Mouse (Mus musculus) neural tube, embryonic 11.5 days (tissue): Measurements from ENCODE around the gene Cenpl. TPM values are rescaled to one million over a fixed set of nuclear protein-coding genes. Genes with fewer than 3 reads are reported as not detected.
"Not testable (repeated sequence)": the region's sequence is repeated elsewhere in the genome, so short reads cannot be mapped to it uniquely, and the experiment has no call there.

Experiments used
- ATAC-seq: fragments of 200-750 bp; cut with Nextera tagmentation; 2 replicates; pipeline ENCODE4 v1.8.0; 2017; ENCODE audit warnings: moderate number of reproducible peaks, mild to moderate bottlenecking, moderate TSS enrichment, moderate library complexity; ENCODE audit not compliant: insufficient read depth, low FRiP score, low TSS enrichment
- DNase-seq: peaks from one replicate; pipeline ENCODE4 v3.0.0-alpha.2; 2015; ENCODE audit warnings: low spot score
- H3K27ac ChIP-seq: fragments of 300-500 bp; sonication (generic); 2 replicates; pipeline ENCODE4 v1.5.1; 2014; ENCODE audit warnings: low read depth, mild to moderate bottlenecking, low read length
- H3K27me3 ChIP-seq: fragments of 300-500 bp; sonication (generic); 2 replicates; pipeline ENCODE4 v1.6.1; 2014; ENCODE audit warnings: mild to moderate bottlenecking, low read length, mixed read lengths; ENCODE audit not compliant: control insufficient read depth, insufficient read depth
- H3K36me3 ChIP-seq: fragments of 300-500 bp; sonication (generic); 2 replicates; pipeline ENCODE4 v1.6.1; 2014; ENCODE audit warnings: mild to moderate bottlenecking, low read length, moderate library complexity, mixed read lengths; ENCODE audit not compliant: control insufficient read depth, insufficient read depth
- H3K4me1 ChIP-seq: fragments of 300-500 bp; sonication (generic); 2 replicates; pipeline ENCODE4 v1.6.1; 2014; ENCODE audit warnings: low read length, mixed read lengths; ENCODE audit not compliant: control insufficient read depth, insufficient read depth
- H3K4me2 ChIP-seq: fragments of 300-500 bp; sonication (generic); 2 replicates; pipeline ENCODE4 v1.6.1; 2014; ENCODE audit warnings: low read depth, mild to moderate bottlenecking, moderate library complexity
- H3K4me3 ChIP-seq: fragments of 300-500 bp; sonication (generic); 2 replicates; pipeline ENCODE4 v1.5.1; 2014; ENCODE audit warnings: low read depth, low read length
- H3K9ac ChIP-seq: fragments of 300-500 bp; sonication (generic); 2 replicates; pipeline ENCODE4 v1.6.1; 2014; ENCODE audit warnings: mild to moderate bottlenecking, low read length
- H3K9me3 ChIP-seq: fragments of 300-500 bp; sonication (generic); 2 replicates; pipeline ENCODE4 v1.6.1; 2016; ENCODE audit warnings: low read length; ENCODE audit not compliant: control insufficient read depth
- WGBS: fragments of 180-500 bp; shearing (Covaris S2); extraction: QIAGEN DNeasy Blood & Tissue Kit; methylation state at CpG from one replicate; pipeline ENCODE4 v1.1.7; 2014; 5-methylcytosine and 5-hydroxymethylcytosine counted together
- polyA plus RNA-seq: library from polyadenylated mRNA; unstranded; fragments of >200 nt; fragmentation: Nextera tagmentation; extraction: Ambion mirVana; gene quantifications from 2 replicates; pipeline ENCODE4 v1.2.1, GENCODE M21; 2014

Gene Cenpl
- polyA plus RNA-seq = 37.6 and 37.8 TPM in 2 replicates

DNA sequence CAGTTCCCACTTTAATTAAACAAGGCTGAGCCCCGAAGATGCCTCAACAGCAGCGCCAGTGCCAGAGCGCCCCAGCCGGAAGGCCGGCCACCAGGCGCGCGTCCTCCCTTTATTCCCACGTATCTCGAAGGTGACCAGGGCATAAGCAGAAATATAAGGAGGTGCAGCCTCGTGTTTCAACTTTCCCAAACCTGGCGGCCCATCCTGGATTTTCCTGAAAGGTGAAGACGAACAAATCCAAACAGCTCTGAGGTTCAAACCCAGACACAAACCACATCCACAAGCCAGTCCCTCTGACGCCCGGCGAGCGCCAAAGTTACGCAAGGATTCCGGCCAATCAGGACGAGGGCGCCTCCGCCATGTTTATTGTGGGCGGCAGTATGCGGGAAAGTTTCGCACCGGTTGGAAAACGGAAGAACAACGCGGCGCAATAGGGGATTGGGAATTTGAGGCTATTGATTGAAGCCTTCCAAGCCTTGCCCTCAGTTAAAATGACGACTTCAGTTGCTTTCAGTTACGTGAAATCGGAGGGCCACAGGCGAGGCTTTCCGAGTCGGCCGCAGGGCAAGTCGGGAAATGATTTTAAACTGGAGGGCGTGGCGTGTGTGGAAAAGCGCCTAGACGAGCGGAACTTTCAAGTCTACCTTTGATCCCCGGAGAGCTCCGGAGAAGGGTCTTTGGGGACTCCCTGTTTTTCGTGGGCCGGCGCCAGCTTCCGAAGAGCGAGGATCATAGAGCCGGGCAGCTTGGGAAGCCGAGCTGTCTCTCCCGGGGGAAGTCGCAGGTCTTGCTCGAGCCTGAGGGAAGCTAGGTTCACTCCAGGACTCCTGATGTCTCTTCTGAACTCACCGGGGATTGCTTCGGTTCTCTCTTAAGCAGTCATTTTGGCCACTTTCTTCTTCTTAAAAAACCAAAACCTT lies at the start of gene Cenpl, which contains the start of gene Dars2:
Cenpl (plus strand) TSS at position 362 of the 920 bp plus-strand sequence.
Dars2 (minus strand) TSS at position 307 of the 920 bp plus-strand sequence.
- Histone ChIP-seq H3K27ac (no peak within 1 kb of the TSS), H3K9ac (peak within 1 kb of the TSS; percentile 72), H3K4me1 (peaks cover 16% of the 10 kb centered on the region), H3K4me3 (peak within 1 kb of the TSS; percentile 76), H3K36me3 (no peaks in the 10 kb centered on the region; the same call in 1 of the 2 replicates), H3K4me2 (peak within 1 kb of the TSS; percentile 80), H3K27me3 (no peaks in the 10 kb centered on the region), H3K9me3 (no peaks in the 10 kb centered on the region)
- under 1% methylated on average over 57 of the region's 57 CpGs for WGBS
- DNase-seq (peak; percentile 95), ATAC-seq (peak; percentile 97)

DNA sequence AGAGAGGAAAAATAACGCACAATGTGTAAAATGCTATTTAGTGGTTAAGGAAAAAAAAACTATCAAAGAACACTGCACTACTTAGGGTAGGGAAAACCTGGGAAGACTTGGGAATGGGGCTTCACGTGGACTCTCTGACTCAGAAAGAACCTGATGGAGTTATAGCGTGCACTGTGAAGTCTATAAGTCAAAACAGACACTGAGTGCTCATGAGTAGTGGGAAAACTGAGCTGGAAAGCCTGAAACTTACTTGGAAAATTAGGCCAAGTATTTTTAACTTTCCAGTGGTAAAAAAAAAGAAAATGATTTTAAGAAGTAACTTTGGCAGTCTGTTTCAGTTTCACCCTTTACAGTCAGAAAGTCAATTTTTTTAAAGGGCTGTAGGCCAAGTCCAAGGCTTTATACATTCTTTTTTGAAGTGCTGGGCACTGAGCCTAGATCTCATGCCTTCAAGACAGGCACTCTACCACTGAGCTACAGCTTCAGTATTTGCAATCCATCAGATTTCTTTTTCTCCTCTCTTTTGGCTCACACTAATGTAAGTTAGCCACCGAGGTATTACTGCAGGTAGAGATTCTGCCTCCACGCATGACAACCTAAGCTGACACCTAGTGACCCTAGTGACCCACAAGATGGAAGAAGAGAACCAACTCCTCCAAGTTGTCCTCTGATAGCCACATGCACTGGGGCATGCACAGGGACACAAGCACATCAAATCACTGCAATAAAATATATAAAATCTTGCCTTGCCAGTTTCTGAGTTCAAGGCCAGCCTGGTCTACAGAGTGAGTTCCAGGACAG lies 44.9 kb upstream of the Cenpl start:
- Histone ChIP-seq H3K4me3 (no peak overlapping the region), H3K4me1 (no peaks in the 10 kb centered on the region), H3K9me3 (no peaks in the 10 kb centered on the region), H3K27ac (no peak overlapping the region), H3K4me2 (no peak overlapping the region), H3K9ac (no peak overlapping the region), H3K27me3 (no peaks in the 10 kb centered on the region), H3K36me3 (no peaks in the 10 kb centered on the region)
- DNase-seq (no peak), ATAC-seq (no peak)
- 90% methylated on average over 5 of the region's 5 CpGs for WGBS

DNA sequence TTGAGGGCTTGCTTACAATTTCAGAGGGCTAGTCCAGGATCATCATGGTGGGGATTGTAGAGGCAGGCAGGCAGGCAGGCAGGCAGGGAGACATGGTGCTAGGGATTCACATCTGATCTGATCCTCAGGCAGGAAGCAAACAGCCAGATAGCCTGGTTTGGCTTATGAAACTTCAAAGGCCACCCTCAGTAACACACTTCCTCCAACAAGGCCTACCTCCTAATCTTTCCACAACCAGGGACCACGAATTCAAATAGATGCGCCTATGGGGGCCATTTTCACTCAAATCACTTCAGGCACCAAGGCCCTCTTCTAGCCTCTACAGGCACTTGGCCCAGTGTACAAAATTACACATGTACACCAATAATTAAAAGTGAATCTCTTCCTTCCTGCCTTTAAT lies 43.3 kb upstream of the Cenpl start:
- no peak overlapping the region for H3K4me3 ChIP-seq
- WGBS = 88% methylated on average over 2 of the region's 2 CpGs
- H3K36me3 ChIP-seq = no peaks in the 10 kb centered on the region; the same call in 1 of the 2 replicates
- no peak overlapping the region for H3K27ac ChIP-seq
- H3K27me3 ChIP-seq = no peaks in the 10 kb centered on the region
- no peaks in the 10 kb centered on the region for H3K4me1 ChIP-seq
- H3K9me3 ChIP-seq = no peaks in the 10 kb centered on the region
- no peak overlapping the region for H3K4me2 ChIP-seq
- DNase-seq (no peak), ATAC-seq (no peak)
- no peak overlapping the region for H3K9ac ChIP-seq

DNA sequence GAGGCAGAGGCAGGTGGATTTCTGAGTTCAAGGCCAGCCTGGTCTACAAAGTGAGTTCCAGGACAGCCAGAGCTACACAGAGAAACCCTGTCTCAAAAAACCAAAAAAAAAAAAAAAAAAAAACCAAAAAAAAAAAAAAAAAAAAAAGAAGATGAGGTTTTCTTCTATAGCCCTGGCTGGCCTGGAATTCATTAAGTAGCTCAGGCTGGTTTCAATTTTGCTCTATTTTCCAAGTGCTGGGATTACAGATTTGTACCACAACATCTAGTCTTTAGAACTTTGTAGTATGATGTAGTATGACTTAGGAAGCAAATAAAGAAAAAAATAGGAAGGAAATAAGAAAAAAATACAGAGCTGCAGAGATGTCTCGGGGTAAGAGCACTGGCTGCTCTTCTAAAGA lies 42.1 kb upstream of the Cenpl start:
- not testable (repeated sequence) for H3K4me3 ChIP-seq

DNA sequence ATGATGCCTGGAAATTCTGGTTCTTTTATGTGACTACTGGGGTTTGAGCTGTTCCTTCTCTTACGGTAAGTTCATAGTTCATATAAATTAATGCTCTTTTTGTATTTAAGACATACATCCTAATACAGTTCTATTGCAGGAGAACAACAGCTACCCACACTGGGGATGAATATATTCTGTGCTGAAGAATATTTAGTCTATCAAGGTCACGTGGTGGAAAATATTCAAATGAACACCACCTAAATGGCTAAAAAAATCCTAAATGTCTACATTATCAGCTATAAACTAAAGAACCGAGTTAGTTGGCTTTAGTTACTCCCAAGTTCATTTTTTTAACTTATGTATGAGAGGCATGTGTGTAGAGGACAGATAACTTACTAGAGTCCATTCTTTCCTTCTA lies 40.5 kb upstream of the Cenpl start:
- Histone ChIP-seq H3K4me1 (0 out of 2 replicates have a peak, but pooled peaks cover 3% of the 10 kb centered on the region), H3K4me2 (no peak overlapping the region), H3K4me3 (no peak overlapping the region), H3K27me3 (no peaks in the 10 kb centered on the region), H3K9ac (no peak overlapping the region), H3K9me3 (no peaks in the 10 kb centered on the region), H3K36me3 (no peaks in the 10 kb centered on the region; the same call in 1 of the 2 replicates), H3K27ac (no peak overlapping the region)
- no peak for ATAC-seq
- no peak for DNase-seq
- WGBS = 95% methylated on average over 3 of the region's 3 CpGs

More for the DNA sequence above, 42.1 kb upstream of the Cenpl start:
- H3K9ac ChIP-seq, ATAC-seq, H3K4me2 ChIP-seq, H3K27me3 ChIP-seq, H3K9me3 ChIP-seq, H3K36me3 ChIP-seq, DNase-seq, H3K27ac ChIP-seq, H3K4me1 ChIP-seq: not testable (repeated sequence)
- 93% methylated on average over 1 of the region's 1 CpGs for WGBS

DNA sequence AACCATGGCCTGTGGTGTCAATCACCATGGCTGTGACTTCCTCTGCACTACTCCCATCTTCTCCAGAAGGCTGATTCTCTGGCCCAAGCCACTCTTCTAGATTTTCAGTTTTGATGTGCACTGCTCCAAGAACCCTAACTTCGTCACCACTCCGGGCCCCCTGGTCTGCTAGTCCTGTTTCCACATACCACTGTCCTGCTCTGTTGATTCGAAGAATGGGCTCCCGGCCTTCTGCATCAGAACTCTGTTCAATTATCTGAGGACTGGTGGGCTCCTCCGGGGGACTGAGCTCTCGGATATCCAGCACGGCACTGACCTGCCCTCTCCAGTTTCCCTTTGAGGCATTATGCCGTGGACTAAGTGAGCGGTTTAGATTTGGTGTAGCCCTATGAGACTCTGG lies 38.6 kb upstream of the Cenpl start:
- H3K4me1 ChIP-seq = 0 out of 2 replicates have a peak, but pooled peaks cover 3% of the 10 kb centered on the region
- H3K9ac ChIP-seq = no peak overlapping the region
- H3K36me3 ChIP-seq = peaks cover 5% of the 10 kb centered on the region
- H3K27me3 ChIP-seq = no peaks in the 10 kb centered on the region
- H3K4me3 ChIP-seq = no peak overlapping the region
- H3K27ac ChIP-seq = no peak overlapping the region
- no peak overlapping the region for H3K4me2 ChIP-seq
- H3K9me3 ChIP-seq = no peaks in the 10 kb centered on the region
- ATAC-seq = no peak
- 93% methylated on average over 9 of the region's 9 CpGs for WGBS
- DNase-seq = no peak

DNA sequence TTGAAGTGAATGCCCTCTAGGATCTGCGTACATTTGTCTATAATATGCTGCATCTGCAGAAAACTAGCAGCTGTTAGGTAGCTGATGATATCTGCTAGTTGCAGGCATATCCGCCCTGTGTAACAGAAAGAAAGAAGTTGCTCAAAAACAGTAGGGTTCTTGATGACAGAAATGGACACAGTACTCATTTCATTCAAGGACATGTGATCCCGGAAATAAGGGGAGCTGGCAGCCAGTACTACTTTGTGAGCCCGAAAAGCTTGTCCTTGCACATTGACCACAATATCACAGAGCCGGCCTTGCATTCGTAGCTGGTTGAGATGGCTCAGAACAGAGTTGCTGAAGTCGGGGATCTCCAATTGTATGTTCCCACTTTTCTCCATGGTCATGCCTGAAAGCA lies 38.2 kb upstream of the Cenpl start:
- peaks cover 3% of the 10 kb centered on the region; the same call in 1 of the 2 replicates for H3K4me1 ChIP-seq
- H3K4me2 ChIP-seq = no peak overlapping the region
- H3K27me3 ChIP-seq = no peaks in the 10 kb centered on the region
- no peak for DNase-seq
- H3K9me3 ChIP-seq = no peaks in the 10 kb centered on the region
- no peak overlapping the region for H3K27ac ChIP-seq
- ATAC-seq = no peak
- H3K9ac ChIP-seq = no peak overlapping the region
- WGBS = 93% methylated on average over 7 of the region's 7 CpGs
- H3K36me3 ChIP-seq = peaks cover 6% of the 10 kb centered on the region
- H3K4me3 ChIP-seq = no peak overlapping the region

DNA sequence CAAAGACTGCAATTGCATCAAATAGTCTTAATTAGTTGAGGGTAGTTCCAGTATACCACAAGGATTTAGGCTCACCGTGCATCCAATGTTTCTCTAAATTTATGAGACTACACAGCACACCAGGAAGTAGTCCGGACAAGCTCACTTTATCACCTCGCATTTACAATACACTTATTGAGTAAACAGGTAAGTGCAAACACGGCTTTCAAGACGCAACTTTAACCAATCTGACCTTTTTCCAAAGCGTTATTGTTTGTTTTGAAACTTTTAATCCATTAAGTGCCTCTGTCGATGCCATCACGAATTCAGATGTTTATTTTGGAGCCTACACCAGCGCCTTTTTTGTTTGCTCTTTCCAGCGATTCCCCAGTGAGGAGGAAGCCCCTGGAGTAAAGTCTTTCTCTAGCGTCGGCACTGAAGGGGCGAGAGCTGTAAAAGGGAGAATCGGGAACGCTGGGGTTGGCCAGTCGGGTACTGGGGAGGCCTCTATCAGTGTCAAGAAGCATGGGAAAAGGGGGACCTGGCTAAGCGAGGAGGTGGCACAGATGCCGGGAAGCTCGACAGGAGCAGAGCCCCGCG lies 36.6 kb upstream of the Cenpl start:
- ATAC-seq = no peak
- WGBS = 1% methylated on average over 21 of the region's 21 CpGs
- H3K4me3 ChIP-seq = peak overlapping the region; percentile 76
- peak overlapping the region; percentile 63; the same call in 1 of the 2 replicates for H3K27ac ChIP-seq
- H3K36me3 ChIP-seq = peaks cover 6% of the 10 kb centered on the region
- H3K27me3 ChIP-seq = no peaks in the 10 kb centered on the region
- H3K9me3 ChIP-seq = no peaks in the 10 kb centered on the region
- H3K4me1 ChIP-seq = peaks cover 7% of the 10 kb centered on the region
- peak overlapping the region; percentile 91 for H3K9ac ChIP-seq
- H3K4me2 ChIP-seq = peak overlapping the region; percentile 68
- DNase-seq = no peak
